Mouse (Mus musculus) left cerebral cortex, adult 18-20 months (tissue): ENCODE data around the gene Psme2. TPM values are rescaled to one million over a fixed set of nuclear protein-coding genes. Genes with fewer than 3 reads are reported as not detected.

Experiments
- DNase-seq, 2 experiments: peaks; one replicate each; pipeline ENCODE4 v3.0.0; 2021 to 2022; ENCODE audit warnings: low spot score in 2 of 2, mixed read lengths in 1 of 2
- total RNA-seq, 2 experiments: library from RNA; stranded (reverse); gene quantifications; 2 replicates each; pipeline ENCODE4 v1.2.3; 2021

Psme2 gene
- total RNA-seq, 2 experiments from 2014 or later, result 59.6 to 65.7 TPM

- no peak for DNase-seq
Measured at GRCm38 (mm10) chr14:55575302-55575701, 15.6 kb downstream of the Psme2 start, which contains the start of gene Fitm1. Fitm1 (plus strand) TSS chr14:55575617.

GRCm38 (mm10) chr14:55571760-55572159 is 19.2 kb downstream of the Psme2 start:
- no peak for DNase-seq

GRCm38 (mm10) chr14:55570588-55570987 is 20.3 kb downstream of the Psme2 start:
- no peak for DNase-seq

- DNase-seq, result no peak
Measured at GRCm38 (mm10) chr14:55567496-55567895, 23.4 kb downstream of the Psme2 start.

GRCm38 (mm10) chr14:55565748-55566147 is 25.2 kb downstream of the Psme2 start:
- DNase-seq, result no peak

GRCm38 (mm10) chr14:55563249-55563648 is 27.7 kb downstream of the Psme2 start:
- no peak for DNase-seq

GRCm38 (mm10) chr14:55561860-55562259 is 29.1 kb downstream of the Psme2 start:
- no peak for DNase-seq

- peak; percentile 97 to 98 for DNase-seq
Measured at GRCm38 (mm10) chr14:55560202-55561073, 30.5 kb downstream of the Psme2 start, which contains the start of gene A730061H03Rik. A730061H03Rik (minus strand) TSS chr14:55560406.

GRCm38 (mm10) chr14:55559799-55560201 is 31.1 kb downstream of the Psme2 start, which contains the start of gene Dcaf11:
Dcaf11 (plus strand) TSS chr14:55560006.
- peak; percentile 82 to 88 for DNase-seq

GRCm38 (mm10) chr14:55558740-55559448 is 32.0 kb downstream of the Psme2 start:
- no peak for DNase-seq

- no peak for DNase-seq
Measured at GRCm38 (mm10) chr14:55557587-55557986, 33.3 kb downstream of the Psme2 start.

GRCm38 (mm10) chr14:55557003-55557402 is 33.9 kb downstream of the Psme2 start:
- peak; percentile 73 to 77 for DNase-seq

- DNase-seq, result no peak
Measured at GRCm38 (mm10) chr14:55555788-55556187, 35.1 kb downstream of the Psme2 start.

GRCm38 (mm10) chr14:55554635-55555034 is 36.3 kb downstream of the Psme2 start:
- no peak for DNase-seq

GRCm38 (mm10) chr14:55551794-55552193 is 39.1 kb downstream of the Psme2 start:
- no peak for DNase-seq

GRCm38 (mm10) chr14:55551347-55551746 is 39.6 kb downstream of the Psme2 start:
- no peak for DNase-seq

GRCm38 (mm10) chr14:55550191-55550590 is 40.7 kb downstream of the Psme2 start:
- DNase-seq, result no peak

- no peak for DNase-seq
Measured at GRCm38 (mm10) chr14:55544334-55544733, 46.6 kb downstream of the Psme2 start.

GRCm38 (mm10) chr14:55542268-55542667 is 48.6 kb downstream of the Psme2 start:
- no peak for DNase-seq

GRCm38 (mm10) chr14:55540787-55541321 is 50.1 kb downstream of the Psme2 start:
- DNase-seq, result peak; percentile 83

GRCm38 (mm10) chr14:55540067-55540786 is 50.7 kb downstream of the Psme2 start, which contains the start of gene Pck2:
Pck2 (plus strand) TSS chr14:55540266.
- DNase-seq, result peak; percentile 69 to 75
